Comparison of ENCODE assay signal across 12 mouse cellular contexts in genomic region chr14:21441772-21442533, GRCm38 (mm10). TPM values are rescaled to one million over a fixed set of nuclear protein-coding genes. Genes with fewer than 3 reads are reported as not detected.
DNase-seq lines count a peak whose midpoint lies in the region; ATAC-seq and TF ChIP-seq lines count a peak whose summit lies in the region.
"Had no signal": no experiment of that assay in that cellular context is flagged by ENCODE, and none has a peak within 500 bp of the region (broad histone marks: within the 10 kb centered on the region; RNA-seq: fewer than 3 reads in every experiment).

No protein-coding gene starts in this region.

- no peaks in the 10 kb centered on the region for H3K4me1 ChIP-seq in lung, postnatal 0 days (ENCODE audit: insufficient read depth, low read depth, low read length)
- no peaks in the 10 kb centered on the region for H3K4me1 ChIP-seq in lung, adult 2 months (ENCODE audit: control insufficient read depth, insufficient read depth, low read length)
- no peaks in the 10 kb centered on the region for H3K4me1 ChIP-seq in embryonic facial prominence, embryonic 11.5 days (ENCODE audit: control insufficient read depth, insufficient read depth, low read length)
- peaks cover 31% of the 10 kb centered on the region for H3K4me1 ChIP-seq in limb, embryonic 14.5 days (ENCODE audit: control insufficient read depth, insufficient read depth, low read length)

- no peak overlapping the region for H3K27ac ChIP-seq in lung, postnatal 0 days (ENCODE audit: low read length)
- peak overlapping the region; percentile 11; the same call in 1 of the 2 replicates for H3K27ac ChIP-seq in embryonic facial prominence, embryonic 11.5 days (replicated peaks; ENCODE audit: low read depth, low read length)
- peak overlapping the region; percentile 63 for H3K27ac ChIP-seq in limb, embryonic 14.5 days (replicated peaks; ENCODE audit: low read depth, low read length)
- H3K27ac ChIP-seq: heart, embryonic 15.5 days had no signal

- no peak; the same call in 1 of the 2 replicates for ATAC-seq in lung, postnatal 0 days
- no peak for ATAC-seq in embryonic facial prominence, embryonic 11.5 days (replicated peaks; ENCODE audit: insufficient number of reproducible peaks, low FRiP score, low TSS enrichment, low read depth)
- ATAC-seq in limb, embryonic 14.5 days (ENCODE audit: low FRiP score, low read depth) = peak; percentile 84
- ATAC-seq: midbrain, embryonic 16.5 days; Patski had no signal

- no peaks in the 10 kb centered on the region for H3K36me3 ChIP-seq in lung, postnatal 0 days (ENCODE audit: insufficient read depth, low read length)
- no peaks in the 10 kb centered on the region for H3K36me3 ChIP-seq in embryonic facial prominence, embryonic 11.5 days (replicated peaks; ENCODE audit: control insufficient read depth, insufficient read depth, low read depth, low read length)
- no peaks in the 10 kb centered on the region for H3K36me3 ChIP-seq in limb, embryonic 14.5 days (ENCODE audit: control insufficient read depth, insufficient read depth, low read length)
- H3K36me3 ChIP-seq: heart, embryonic 15.5 days had no signal

- peak; percentile 17 for DNase-seq in lung, postnatal 0 days (ENCODE audit: low spot score)
- DNase-seq in lung, adult 2 months = no peak
- peak; percentile 76 for DNase-seq in embryonic facial prominence, embryonic 11.5 days (ENCODE audit: low spot score)
- peak; percentile 21 to 24 for DNase-seq in gastrocnemius, postnatal 36 days
- peak; percentile 91 for DNase-seq in limb, embryonic 14.5 days (ENCODE audit: low spot score)
- no peak for DNase-seq in right cerebral cortex, adult 2 months (ENCODE audit: low spot score in 2 of 2)
- no peak for DNase-seq in heart, postnatal 14 days
- no peak for DNase-seq in left cerebral cortex, adult 18-20 months (ENCODE audit: low spot score in 2 of 2)
- DNase-seq: adrenal gland, adult 8-10 months had no signal

- H3K4me3 ChIP-seq in lung, postnatal 0 days (ENCODE audit: low read depth, low read length) = no peak overlapping the region
- H3K4me3 ChIP-seq in lung, adult 2 months (replicated peaks; ENCODE audit: extremely low read depth, low read depth, low read length) = no peak overlapping the region
- no peak overlapping the region for H3K4me3 ChIP-seq in embryonic facial prominence, embryonic 11.5 days (ENCODE audit: low read depth, low read length)
- no peak overlapping the region for H3K4me3 ChIP-seq in limb, embryonic 14.5 days (replicated peaks; ENCODE audit: low read length)
- H3K4me3 ChIP-seq: heart, embryonic 15.5 days had no signal

- 70% methylated on average over 10 of the region's 10 CpGs for WGBS in lung, postnatal 0 days
- 64% methylated on average over 10 of the region's 10 CpGs for WGBS in lung, adult 2 months
- WGBS in embryonic facial prominence, embryonic 11.5 days = 40% methylated on average over 10 of the region's 10 CpGs
- 22% methylated on average over 10 of the region's 10 CpGs for WGBS in limb, embryonic 14.5 days

- intact Hi-C loops in gastrocnemius, postnatal 36 days (cut with DNase I) = no loop called here
- intact Hi-C loops in heart, postnatal 14 days (cut with DNase I) = no loop called here

- H3K4me2 ChIP-seq in lung, postnatal 0 days (replicated peaks; ENCODE audit: low read depth, low read length) = no peak overlapping the region
- no peak overlapping the region for H3K4me2 ChIP-seq in embryonic facial prominence, embryonic 11.5 days (ENCODE audit: low read depth, low read length)
- no peak overlapping the region for H3K4me2 ChIP-seq in limb, embryonic 14.5 days (replicated peaks; ENCODE audit: low read depth, low read length, severe bottlenecking)
- H3K4me2 ChIP-seq: heart, embryonic 15.5 days had no signal

- H3K9ac ChIP-seq in lung, postnatal 0 days (replicated peaks; ENCODE audit: low read depth) = no peak overlapping the region
- no peak overlapping the region for H3K9ac ChIP-seq in embryonic facial prominence, embryonic 11.5 days (replicated peaks; ENCODE audit: low read length)
- no peak overlapping the region for H3K9ac ChIP-seq in limb, embryonic 14.5 days (ENCODE audit: low read depth, low read length, severe bottlenecking)
- H3K9ac ChIP-seq: heart, embryonic 15.5 days had no signal

- no peaks in the 10 kb centered on the region for H3K9me3 ChIP-seq in lung, postnatal 0 days (ENCODE audit: low read length)
- H3K9me3 ChIP-seq in embryonic facial prominence, embryonic 11.5 days (replicated peaks; ENCODE audit: control insufficient read depth, low read length) = no peaks in the 10 kb centered on the region
- H3K9me3 ChIP-seq in limb, embryonic 14.5 days (ENCODE audit: control insufficient read depth, low read length) = no peaks in the 10 kb centered on the region
- H3K9me3 ChIP-seq: heart, embryonic 15.5 days had no signal

- no peak for TF ChIP-seq EP300 in lung, postnatal 0 days (IDR thresholded peaks at IDR 0.05)

- no peak for TF ChIP-seq CTCF in lung, postnatal 0 days (IDR thresholded peaks at IDR 0.05)
- no peak for TF ChIP-seq CTCF in lung, adult 2 months (IDR thresholded peaks at IDR 0.05; ENCODE audit: insufficient read depth, low read length)

- TF ChIP-seq POLR2A in lung, adult 2 months (IDR thresholded peaks at IDR 0.05; ENCODE audit: borderline replicate concordance, extremely low read depth, low read depth, low read length) = no peak
- TF ChIP-seq POLR2A in limb, embryonic 14.5 days (IDR thresholded peaks at IDR 0.05; ENCODE audit: borderline replicate concordance, extremely low read depth, insufficient read depth, insufficient read length) = no peak

- no peaks in the 10 kb centered on the region for H3K27me3 ChIP-seq in lung, postnatal 0 days (replicated peaks; ENCODE audit: insufficient read depth, low read length)
- no peaks in the 10 kb centered on the region for H3K27me3 ChIP-seq in embryonic facial prominence, embryonic 11.5 days (ENCODE audit: control insufficient read depth, insufficient read depth, low read length)
- H3K27me3 ChIP-seq in limb, embryonic 14.5 days (ENCODE audit: control insufficient read depth, insufficient read depth, low read length) = no peaks in the 10 kb centered on the region
- H3K27me3 ChIP-seq: heart, embryonic 15.5 days; Patski had no signal

RNA-seq across cellular contexts. Expression of gene Kat6b, which starts 39.3 kb away (rescaled TPM):
- 5.3 and 6.1 TPM in 2 replicates for polyA plus RNA-seq in lung, postnatal 0 days (2015; fragmentation: Nextera tagmentation; extraction: Ambion mirVana)
- polyA plus RNA-seq in lung, adult 2 months (2012; rRNA removed) = 9.5 and 11.5 TPM in 2 replicates
- polyA plus RNA-seq in embryonic facial prominence, embryonic 11.5 days (2014; fragmentation: Nextera tagmentation; extraction: Ambion mirVana) = 17.9 and 18.1 TPM in 2 replicates
- 10 to 100 TPM; 17.6 to 22.7 TPM for total RNA-seq in gastrocnemius, postnatal 36 days (2021)
- 35.5 and 42.2 TPM in 2 replicates for polyA plus RNA-seq in limb, embryonic 14.5 days (2012; rRNA removed)
- polyA plus RNA-seq in limb, embryonic 14.5 days (2014; fragmentation: Nextera tagmentation; extraction: Ambion mirVana) = 26.0 and 33.6 TPM in 2 replicates
- total RNA-seq in heart, postnatal 14 days (2021) = 10 to 100 TPM; 33.5 to 38.4 TPM
- total RNA-seq in left cerebral cortex, adult 18-20 months (2021) = 100 to 1,000 TPM; 126 to 132 TPM

Comparison
In these comparisons a context has a peak if more than half of its experiments do, and no peak if none do; other contexts are left out.
1. DNase-seq: peak in lung, postnatal 0 days (single experiment), embryonic facial prominence, embryonic 11.5 days (single experiment), gastrocnemius, postnatal 36 days (2 of 2) and limb, embryonic 14.5 days (single experiment); none in lung, adult 2 months (single experiment), right cerebral cortex, adult 2 months (0 of 2), heart, postnatal 14 days (0 of 2) and left cerebral cortex, adult 18-20 months (0 of 2).